12 mouse cellular contexts compared by ENCODE assay signal in genomic region chr15:77833731-77834130, GRCm38 (mm10). TPM values are rescaled to one million over a fixed set of nuclear protein-coding genes. Genes with fewer than 3 reads are reported as not detected.
A peak's percentile ranks its signal among the peaks of the same experiment; 100 is the strongest.
DNase-seq lines count a peak whose midpoint lies in the region; ATAC-seq and TF ChIP-seq lines count a peak whose summit lies in the region.
"Had no signal": no experiment of that assay in that cellular context is flagged by ENCODE, and none has a peak within 500 bp of the region (broad histone marks: within the 10 kb centered on the region; RNA-seq: fewer than 3 reads in every experiment).

No protein-coding gene starts in this region.

- no peak for DNase-seq in heart, adult 9 months (ENCODE audit: low spot score in 2 of 2)
- no peak for DNase-seq in thymus, adult 2 months
- DNase-seq in thymus, postnatal 10 days (ENCODE audit: low spot score in 2 of 2): no peak
- DNase-seq in limb, embryonic 11.5 days (ENCODE audit: low spot score): no peak
- no peak for DNase-seq in right cerebral cortex, postnatal 10 days (ENCODE audit: low spot score in 2 of 2)
- no peak for DNase-seq in retina, embryonic 14.5 days (ENCODE audit: low spot score)
- DNase-seq in adipocyte (ENCODE audit: low spot score): no peak
- DNase-seq: cerebellum, adult 11 months; layer of hippocampus, adult 9-11 months had no signal

- WGBS in heart, embryonic 15.5 days: 78% methylated on average over 6 of the region's 6 CpGs
- WGBS in thymus, adult 2 months: 75% methylated on average over 6 of the region's 6 CpGs
- WGBS in limb, embryonic 11.5 days: 80% methylated on average over 6 of the region's 6 CpGs

- no peak for TF ChIP-seq CTCF in thymus, adult 2 months (IDR thresholded peaks at IDR 0.05; ENCODE audit: borderline replicate concordance, control insufficient read depth, extremely low read depth, insufficient read depth, low read length, poor library complexity)

- ATAC-seq in heart, embryonic 15.5 days (replicated peaks; ENCODE audit: insufficient number of reproducible peaks, insufficient read depth, low FRiP score, low read depth): no peak
- ATAC-seq in limb, embryonic 11.5 days (ENCODE audit: insufficient number of reproducible peaks, low FRiP score, low TSS enrichment, low read depth): no peak

- no peaks in the 10 kb centered on the region for H3K27me3 ChIP-seq in heart, embryonic 15.5 days
- H3K27me3 ChIP-seq in thymus, adult 2 months (ENCODE audit: control insufficient read depth, insufficient read depth, low read length): no peaks in the 10 kb centered on the region
- H3K27me3 ChIP-seq in limb, embryonic 11.5 days (ENCODE audit: control insufficient read depth, insufficient read depth, low read length): no peaks in the 10 kb centered on the region
- H3K27me3 ChIP-seq: embryonic facial prominence, embryonic 12.5 days had no signal

- no peak overlapping the region for H3K4me2 ChIP-seq in heart, embryonic 15.5 days
- H3K4me2 ChIP-seq in limb, embryonic 11.5 days (ENCODE audit: low read depth, severe bottlenecking): no peak overlapping the region
- H3K4me2 ChIP-seq: embryonic facial prominence, embryonic 12.5 days had no signal

- no peaks in the 10 kb centered on the region; the same call in 1 of the 2 replicates for H3K36me3 ChIP-seq in heart, embryonic 15.5 days
- peaks cover 11% of the 10 kb centered on the region for H3K36me3 ChIP-seq in thymus, adult 2 months (ENCODE audit: control insufficient read depth, insufficient read depth, low read length)
- H3K36me3 ChIP-seq in limb, embryonic 11.5 days (ENCODE audit: control insufficient read depth, insufficient read depth, low read length): no peaks in the 10 kb centered on the region
- H3K36me3 ChIP-seq: embryonic facial prominence, embryonic 12.5 days had no signal

- peak overlapping the region; percentile 98 for H3K27ac ChIP-seq in heart, embryonic 15.5 days
- peak overlapping the region; percentile 95 for H3K27ac ChIP-seq in thymus, adult 2 months (ENCODE audit: control insufficient read depth, insufficient read depth, low read length)
- peak overlapping the region; percentile 21; the same call in 1 of the 2 replicates for H3K27ac ChIP-seq in limb, embryonic 11.5 days (replicated peaks; ENCODE audit: low read depth, low read length)
- H3K27ac ChIP-seq: embryonic facial prominence, embryonic 12.5 days had no signal

- no peaks in the 10 kb centered on the region for H3K9me3 ChIP-seq in heart, embryonic 15.5 days (replicated peaks)
- no peaks in the 10 kb centered on the region for H3K9me3 ChIP-seq in limb, embryonic 11.5 days (ENCODE audit: control insufficient read depth, low read length)
- H3K9me3 ChIP-seq: embryonic facial prominence, embryonic 12.5 days; G1E had no signal

- TF ChIP-seq POLR2A in thymus, adult 2 months (IDR thresholded peaks at IDR 0.05; ENCODE audit: control insufficient read depth, extremely low read depth, insufficient read depth, low read length, poor library complexity): no peak

- no peak overlapping the region for H3K9ac ChIP-seq in heart, embryonic 15.5 days
- no peak overlapping the region for H3K9ac ChIP-seq in limb, embryonic 11.5 days (ENCODE audit: low read length)
- H3K9ac ChIP-seq: embryonic facial prominence, embryonic 12.5 days had no signal

- peaks cover 88% of the 10 kb centered on the region for H3K4me1 ChIP-seq in heart, embryonic 15.5 days (replicated peaks)
- H3K4me1 ChIP-seq in thymus, adult 2 months (replicated peaks; ENCODE audit: control insufficient read depth, insufficient read depth, low read length): peaks cover 81% of the 10 kb centered on the region
- H3K4me1 ChIP-seq in limb, embryonic 11.5 days (ENCODE audit: control insufficient read depth, insufficient read depth, low read length): peaks cover 36% of the 10 kb centered on the region

- no peak overlapping the region for H3K4me3 ChIP-seq in heart, embryonic 15.5 days
- H3K4me3 ChIP-seq in thymus, adult 2 months (ENCODE audit: control insufficient read depth, insufficient read depth, low read length): no peak overlapping the region
- H3K4me3 ChIP-seq in limb, embryonic 11.5 days (ENCODE audit: low read depth, low read length): no peak overlapping the region
- H3K4me3 ChIP-seq: embryonic facial prominence, embryonic 12.5 days had no signal

RNA-seq across cellular contexts. Expression of gene Myh9, which starts 8.2 kb away (rescaled TPM):
- 25.2 and 33.7 TPM in 2 replicates for polyA plus RNA-seq in heart, embryonic 15.5 days (2015; fragmentation: Nextera tagmentation; extraction: Ambion mirVana)
- 167 and 193 TPM in 2 replicates for polyA plus RNA-seq in thymus, adult 2 months (2012; rRNA removed)
- 33.2 and 38.1 TPM in 2 replicates for polyA plus RNA-seq in limb, embryonic 11.5 days (2014; fragmentation: Nextera tagmentation; extraction: Ambion mirVana)

Comparison
In these comparisons a context has a peak if more than half of its experiments do, and no peak if none do; other contexts are left out.
1. H3K27ac ChIP-seq: peak in every context shown above with its lines; median percentile 98 in heart, embryonic 15.5 days; 95 in thymus, adult 2 months; 21 in limb, embryonic 11.5 days.